Mouse (Mus musculus): ENCODE results near the gene Otulin.

Gene Otulin

DNA sequence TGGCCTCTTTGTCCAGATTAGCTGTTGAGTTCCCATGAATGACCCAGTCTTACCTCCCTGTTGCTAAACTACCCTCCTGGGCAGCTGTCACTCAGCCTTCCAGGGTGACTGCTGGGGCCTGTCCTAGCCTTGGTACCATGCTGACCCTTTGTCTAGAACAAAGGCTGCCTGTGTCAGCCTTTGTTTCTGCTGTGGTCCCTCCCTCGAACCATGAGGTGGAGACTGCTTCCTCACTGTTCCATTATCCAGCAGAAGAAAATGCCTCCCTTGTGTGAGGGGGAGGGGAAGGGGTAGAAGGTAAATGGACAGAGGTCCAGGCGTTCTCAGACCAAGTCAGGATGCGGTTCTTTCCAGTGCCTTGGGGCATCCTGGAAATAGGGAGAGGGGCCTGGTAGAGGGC lies 48.9 kb downstream of the Otulin start:
- WGBS, result 72% methylated on average over 3 of the region's 3 CpGs

DNA sequence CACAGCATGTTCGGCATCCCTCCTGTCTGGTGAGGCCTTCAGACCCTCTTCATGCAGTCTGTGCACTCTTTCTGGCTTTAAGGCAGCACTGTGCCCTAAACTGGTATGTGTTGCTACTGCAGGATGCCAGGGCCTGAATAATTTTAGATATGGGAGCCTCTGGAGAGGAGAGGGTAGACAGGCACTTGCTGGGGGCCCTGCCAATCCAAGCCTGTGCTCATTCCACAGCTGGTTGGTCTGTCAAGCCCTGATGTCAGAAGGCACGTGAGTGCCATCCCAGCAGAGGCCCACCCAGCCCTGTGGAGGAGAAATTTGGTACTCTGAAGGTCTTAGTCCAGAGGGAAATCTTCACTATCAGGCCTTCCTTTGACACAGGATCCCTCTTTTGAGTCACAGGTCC lies 49.7 kb downstream of the Otulin start:
- WGBS, result 40% methylated on average over 2 of the region's 2 CpGs

- 89% methylated on average over 2 of the region's 2 CpGs for WGBS
Observed at GRCm38 (mm10) chr15:27579853-27580252, 50.6 kb downstream of the Otulin start.

GRCm38 (mm10) chr15:27578918-27579317 lies 51.6 kb downstream of the Otulin start:
- WGBS, result 87% methylated on average over 6 of the region's 6 CpGs

DNA sequence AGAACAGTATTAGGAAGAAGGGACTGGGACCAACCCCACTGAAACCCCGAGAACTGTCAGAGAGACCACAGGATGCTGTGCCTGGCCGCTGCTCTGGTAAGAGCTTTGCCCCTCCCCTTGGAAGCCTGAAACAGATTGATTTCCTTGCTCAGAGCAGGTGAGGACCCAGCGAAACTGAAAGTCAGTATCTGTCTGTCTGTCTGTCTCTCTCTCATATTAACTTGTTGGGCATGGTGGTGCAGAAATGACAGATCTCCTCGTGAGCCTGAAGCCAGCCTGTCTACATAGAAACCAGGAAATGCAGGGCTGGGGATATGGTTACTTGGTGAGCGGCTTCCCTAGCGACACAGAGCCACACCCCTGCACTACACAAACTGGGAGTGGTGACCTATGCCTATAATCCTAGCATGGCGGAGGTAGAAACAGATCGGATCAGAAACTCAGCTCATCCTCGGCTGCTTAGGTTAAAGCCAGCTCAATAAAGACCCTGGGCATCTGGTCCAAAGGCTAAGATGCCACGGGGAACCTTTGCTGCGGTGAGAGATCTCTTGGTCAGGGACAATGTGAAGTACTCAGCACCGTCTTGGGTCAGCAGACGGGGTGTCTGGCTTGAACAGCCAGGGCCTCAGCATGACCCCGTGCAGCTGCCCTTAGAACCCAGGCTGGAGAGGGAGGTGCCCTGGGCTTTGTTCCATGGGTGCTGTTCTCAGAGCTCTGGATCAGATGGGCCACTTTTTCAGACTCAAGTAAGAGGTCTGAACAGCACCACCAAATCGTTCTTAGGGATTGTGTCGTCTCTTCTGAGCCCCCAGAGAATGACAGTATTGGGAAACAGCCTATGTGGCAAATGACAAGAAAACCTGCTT lies 52.3 kb downstream of the Otulin start:
- 72% methylated on average over 16 of the region's 16 CpGs for WGBS

GRCm38 (mm10) chr15:27576886-27577285 lies 53.6 kb downstream of the Otulin start:
- 87% methylated on average over 1 of the region's 1 CpGs for WGBS

GRCm38 (mm10) chr15:27575932-27576331 lies 54.6 kb downstream of the Otulin start:
- 51% methylated on average over 3 of the region's 3 CpGs for WGBS

GRCm38 (mm10) chr15:27574992-27575781 lies 55.3 kb downstream of the Otulin start:
- 46% methylated on average over 8 of the region's 8 CpGs for WGBS

GRCm38 (mm10) chr15:27571179-27571578 lies 59.3 kb downstream of the Otulin start:
- 69% methylated on average over 8 of the region's 8 CpGs for WGBS

GRCm38 (mm10) chr15:27570385-27570784 lies 60.1 kb downstream of the Otulin start:
- 49% methylated on average over 4 of the region's 4 CpGs for WGBS

GRCm38 (mm10) chr15:27569924-27570323 lies 60.6 kb downstream of the Otulin start:
- 63% methylated on average over 2 of the region's 2 CpGs for WGBS

- 84% methylated on average over 6 of the region's 6 CpGs for WGBS
Observed at GRCm38 (mm10) chr15:27568371-27568770, 62.1 kb downstream of the Otulin start.

- 90% methylated on average over 16 of the region's 16 CpGs for WGBS
Observed at GRCm38 (mm10) chr15:27567356-27567755, 63.1 kb downstream of the Otulin start.

DNA sequence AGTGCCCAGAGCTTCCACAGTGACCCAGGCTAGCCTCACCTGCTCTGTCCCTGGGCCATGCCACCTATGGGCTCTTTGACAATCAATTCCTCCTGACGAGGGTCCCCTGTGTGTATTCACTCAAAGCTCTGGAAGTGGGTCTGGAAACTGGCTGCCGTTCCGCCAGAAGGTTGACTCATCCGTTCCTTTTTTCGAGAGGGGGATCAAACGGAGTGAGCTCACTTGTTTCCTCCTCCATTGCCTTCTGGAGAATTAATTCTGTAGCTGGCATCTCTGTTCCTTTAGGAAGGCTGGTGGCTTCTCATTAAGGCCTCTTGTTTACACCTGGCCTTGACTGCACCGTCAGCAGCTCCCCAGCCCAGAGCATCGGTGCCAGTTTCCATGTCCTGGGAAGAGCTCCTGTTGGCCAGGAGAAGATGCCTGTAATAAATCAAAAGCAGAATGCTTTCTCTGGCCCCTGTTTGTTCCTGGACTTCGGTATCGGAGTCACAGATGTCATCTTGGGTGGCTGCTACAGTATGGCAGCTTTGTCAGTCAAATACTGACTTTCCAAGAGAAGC lies 64.8 kb downstream of the Otulin start:
- WGBS, result 49% methylated on average over 10 of the region's 10 CpGs

- 58% methylated on average over 14 of the region's 14 CpGs for WGBS
Observed at GRCm38 (mm10) chr15:27564106-27565100, 66.1 kb downstream of the Otulin start.

DNA sequence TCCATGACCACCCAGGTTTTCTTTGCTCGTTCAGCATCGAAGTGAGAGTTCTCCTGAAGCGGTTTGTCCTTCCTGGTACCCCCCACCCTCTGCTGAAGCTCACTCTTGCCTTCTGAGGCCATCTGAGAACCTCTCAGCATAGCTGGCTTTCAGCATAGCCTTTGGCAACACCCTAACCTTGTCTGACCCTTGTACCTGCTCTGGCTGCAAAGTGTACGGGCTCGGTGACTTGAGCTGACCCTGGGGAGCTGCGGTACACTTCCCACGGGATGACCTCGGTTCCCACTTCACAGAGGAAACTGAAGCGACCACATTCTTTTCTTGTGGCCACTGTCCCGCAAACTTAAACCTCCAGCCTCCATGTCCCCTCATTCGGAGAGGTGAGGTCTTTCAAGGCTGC lies 70.2 kb downstream of the Otulin start:
- 78% methylated on average over 11 of the region's 11 CpGs for WGBS

DNA sequence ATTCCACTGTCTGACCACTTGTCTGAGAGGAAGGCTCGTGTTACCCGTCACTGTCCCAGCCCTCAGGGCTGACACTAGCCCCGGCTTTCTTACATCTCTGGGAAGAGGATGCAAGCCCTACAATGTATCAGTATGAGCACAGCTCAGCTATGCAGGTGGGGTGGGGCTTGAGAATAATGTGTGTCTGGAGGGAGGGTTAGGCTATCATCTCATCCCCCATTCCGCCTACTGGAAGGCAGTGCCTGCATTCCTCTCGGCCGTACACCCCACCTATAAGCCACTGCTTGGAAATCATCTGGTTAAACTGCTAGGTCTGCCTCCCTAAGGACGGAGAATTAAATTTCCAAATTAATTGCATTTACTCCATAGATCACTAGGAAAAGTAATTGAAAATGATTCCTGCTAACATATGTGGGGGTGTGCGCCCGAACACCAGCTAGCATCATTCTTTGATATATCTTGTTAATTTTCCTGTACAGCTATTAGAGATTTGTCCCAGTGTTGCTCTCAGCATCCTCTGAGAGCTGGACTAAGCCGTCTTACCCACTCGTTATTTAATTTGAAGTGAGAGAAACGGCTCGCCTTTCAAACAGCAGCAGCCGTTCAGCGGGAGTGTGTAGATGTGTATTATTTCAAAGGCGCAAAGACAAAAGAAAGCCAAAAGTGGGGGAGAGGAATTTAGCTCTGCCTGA lies 71.9 kb downstream of the Otulin start:
- WGBS, result 40% methylated on average over 16 of the region's 16 CpGs

- WGBS, result 57% methylated on average over 5 of the region's 5 CpGs
Observed at GRCm38 (mm10) chr15:27553554-27553953, 76.9 kb downstream of the Otulin start.

DNA sequence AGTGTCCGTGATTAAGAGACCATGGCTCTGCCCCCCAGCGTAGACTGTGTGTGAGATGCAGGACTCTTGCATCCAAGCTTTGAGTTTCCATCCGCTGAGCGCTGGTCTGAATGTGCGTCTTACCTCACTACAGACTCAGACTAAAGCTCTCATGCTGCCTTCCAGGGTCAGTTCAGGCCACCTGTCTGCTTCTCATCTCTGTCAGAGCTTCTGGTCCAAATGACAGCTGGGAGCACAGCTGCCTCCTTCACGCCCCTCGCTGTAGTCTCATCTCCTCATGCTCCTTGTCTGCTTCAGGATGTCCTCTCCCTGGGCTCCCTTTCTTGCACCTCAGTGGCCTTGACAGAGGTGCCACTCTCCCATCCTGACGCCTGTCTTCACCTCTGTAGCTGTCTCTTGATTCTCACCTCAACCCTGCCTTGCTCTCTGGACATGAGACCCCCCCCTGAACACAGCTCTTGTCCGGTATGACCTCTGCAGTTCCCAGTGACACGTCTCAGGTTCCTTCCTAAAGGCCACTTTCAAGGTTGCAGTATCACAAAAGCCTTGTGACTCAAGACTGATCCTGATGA lies 78.3 kb downstream of the Otulin start:
- WGBS, result 80% methylated on average over 10 of the region's 10 CpGs
